Mouse (Mus musculus): ENCODE measurements around the gene Tbc1d9.

- TF ChIP-seq CTCF (IDR thresholded peaks at IDR 0.05; ENCODE audit: control insufficient read depth, insufficient read depth, low read length) (no peak), POLR2A (IDR thresholded peaks at IDR 0.05; ENCODE audit: borderline replicate concordance, control insufficient read depth, low read depth, low read length) (no peak)
Measured at GRCm38 (mm10) chr8:83187363-83187962, 22.3 kb downstream of the Tbc1d9 start.

Measured in bone marrow, adult 2 months (tissue).